Mouse (Mus musculus) heart, postnatal 36 days (tissue): ENCODE results near the gene Pdgfra. TPM values are rescaled to one million over a fixed set of nuclear protein-coding genes. Genes with fewer than 3 reads are reported as not detected.
A peak's percentile ranks its signal among the peaks of the same experiment; 100 is the strongest.

Experiments
- DNase-seq, 2 experiments: peaks; one replicate each; pipeline ENCODE4 v3.0.0; 2021 to 2022
- intact Hi-C: fragments of 180-260 bp; cut with DNase I; formaldehyde crosslinking; loops from one replicate; pipeline ENCODE4 v1.15.1; 2025
- total RNA-seq, 2 experiments: library from RNA; stranded (reverse); gene quantifications; 2 replicates each; pipeline ENCODE4 v1.2.3; 2021

The Pdgfra gene
- 10 to 100 TPM; 30.2 to 31.7 TPM for total RNA-seq

DNA sequence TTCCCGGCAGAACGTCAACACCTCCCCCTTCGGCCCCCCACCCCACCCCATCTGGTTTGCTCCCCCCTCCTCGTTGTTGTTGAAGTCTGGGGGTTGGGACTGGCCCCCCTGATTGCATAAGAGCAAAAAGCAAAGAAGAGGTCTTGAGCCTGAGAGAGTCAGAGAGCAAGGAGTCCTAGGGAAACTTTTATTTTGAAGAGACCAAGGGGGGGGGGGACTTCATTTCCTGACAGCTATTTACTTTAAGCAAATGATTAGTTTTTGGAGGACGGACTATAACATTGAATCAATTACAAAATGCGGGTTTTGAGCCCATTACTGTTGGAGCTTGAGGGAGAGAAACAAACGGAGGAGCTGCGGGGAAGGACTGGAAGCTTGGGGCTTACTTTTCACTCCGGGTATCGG lies at the start of gene Pdgfra:
Gene Pdgfra (plus strand): TSS at position 272 of the 405 bp plus-strand sequence.
- intact Hi-C loops: loop anchor here (5.0 to 10.0 kb wide), 4 partner anchors 355 to 1390 kb away; no protein-coding TSS in a partner anchor
- DNase-seq: peak; percentile 31 to 56

DNA sequence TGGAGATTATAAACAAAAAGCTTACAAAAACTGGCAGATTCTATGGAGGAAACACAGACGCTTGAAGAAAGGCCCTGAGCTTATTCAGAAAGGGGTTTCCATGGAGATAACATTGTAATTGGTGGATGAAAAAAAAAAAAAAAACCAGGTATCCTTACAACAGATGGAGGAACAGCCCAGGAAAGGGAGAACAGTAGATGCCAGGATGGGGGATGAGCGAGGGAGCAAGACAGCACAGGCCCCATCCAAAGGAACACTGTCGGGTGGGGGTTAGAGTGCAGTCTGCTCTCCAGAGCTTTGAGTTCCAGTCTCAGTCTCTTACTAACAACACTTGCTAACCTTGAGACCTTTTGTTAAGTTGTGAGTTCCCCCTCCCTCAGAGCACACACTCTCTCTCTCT lies 45.6 kb upstream of the Pdgfra start:
- DNase-seq: no peak
- intact Hi-C loops: no loop called here

DNA sequence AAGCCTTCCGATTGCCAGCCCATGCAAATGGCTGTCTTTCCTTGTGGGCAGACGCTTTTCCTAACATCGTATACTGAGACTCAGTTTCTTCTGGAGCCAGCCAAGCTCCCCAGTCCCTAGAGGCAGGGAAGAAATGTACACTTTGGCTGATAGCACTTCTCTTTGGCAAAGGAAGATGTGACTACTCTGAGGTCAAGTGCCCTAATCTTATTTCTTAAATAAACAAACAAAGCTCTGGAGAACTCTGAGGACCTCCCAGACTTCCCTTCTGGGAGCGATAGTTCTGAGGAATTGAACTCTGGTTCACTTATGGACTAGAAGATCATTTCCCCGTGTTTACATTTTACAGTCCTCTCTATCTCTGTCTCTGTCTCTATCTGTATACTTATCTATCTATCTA lies 42.7 kb upstream of the Pdgfra start:
- intact Hi-C loops: no loop called here
- DNase-seq: no peak

DNA sequence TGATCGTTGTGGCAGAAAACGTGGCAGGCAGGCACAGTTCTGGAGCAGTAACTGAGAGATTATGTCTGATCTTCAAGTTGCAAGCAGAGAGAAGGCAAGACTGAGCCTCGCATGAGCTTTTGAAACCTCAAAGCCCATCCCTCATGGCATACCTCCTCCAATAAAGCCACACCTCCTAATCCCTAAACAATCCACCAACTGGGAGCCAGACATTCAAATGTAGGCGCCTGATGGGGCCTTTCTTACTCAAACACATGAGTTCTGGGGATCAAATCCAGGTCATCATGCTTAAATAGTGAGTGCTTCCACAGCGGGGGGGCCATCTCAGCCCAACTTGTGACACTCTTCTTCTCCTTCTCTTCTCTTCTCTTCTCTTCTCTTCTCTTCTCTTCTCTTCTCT lies 40.3 kb upstream of the Pdgfra start:
- intact Hi-C loops: no loop called here
- no peak for DNase-seq

DNA sequence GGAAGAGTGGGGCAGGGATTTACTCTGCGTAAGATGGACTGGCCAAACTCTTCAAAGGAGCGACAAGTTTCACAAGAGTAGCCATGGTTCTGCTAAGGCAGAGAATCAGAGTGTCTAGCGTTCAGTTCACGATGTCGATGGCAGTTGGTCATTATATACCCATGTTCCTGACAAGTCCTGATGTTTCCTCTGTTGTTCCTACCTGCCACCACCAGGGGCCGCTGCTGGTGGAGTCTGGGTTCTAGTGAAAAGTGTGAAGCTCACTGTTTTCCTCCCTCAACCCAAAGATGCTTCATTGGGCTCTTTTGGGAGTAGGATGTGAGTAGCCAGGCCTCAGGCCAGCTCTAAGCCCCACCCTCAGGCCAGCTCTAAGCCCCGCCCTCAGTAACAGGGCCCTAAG lies 33.3 kb upstream of the Pdgfra start:
- intact Hi-C loops: no loop called here
- DNase-seq: no peak

DNA sequence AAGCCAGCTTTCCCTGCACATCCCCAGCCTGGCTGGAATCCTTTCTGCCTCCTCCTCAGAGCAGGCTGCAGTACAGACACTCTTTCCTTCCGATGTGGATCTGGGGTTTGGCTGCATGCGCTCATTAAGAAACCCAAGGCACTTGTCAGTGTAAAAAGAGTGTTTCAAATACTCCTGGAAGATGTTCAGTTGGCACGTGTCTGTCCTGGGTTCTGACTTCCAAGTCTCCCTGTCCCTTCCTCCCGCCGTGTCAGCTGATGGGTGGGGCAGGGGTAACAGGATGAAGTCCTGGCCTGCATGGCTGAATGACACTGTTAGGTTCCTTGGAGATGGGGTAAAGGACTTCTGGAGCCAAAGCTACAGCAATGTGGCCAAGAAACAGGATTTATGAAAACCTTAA lies 30.4 kb upstream of the Pdgfra start:
- DNase-seq: peak; percentile 47 to 50
- intact Hi-C loops: no loop called here

DNA sequence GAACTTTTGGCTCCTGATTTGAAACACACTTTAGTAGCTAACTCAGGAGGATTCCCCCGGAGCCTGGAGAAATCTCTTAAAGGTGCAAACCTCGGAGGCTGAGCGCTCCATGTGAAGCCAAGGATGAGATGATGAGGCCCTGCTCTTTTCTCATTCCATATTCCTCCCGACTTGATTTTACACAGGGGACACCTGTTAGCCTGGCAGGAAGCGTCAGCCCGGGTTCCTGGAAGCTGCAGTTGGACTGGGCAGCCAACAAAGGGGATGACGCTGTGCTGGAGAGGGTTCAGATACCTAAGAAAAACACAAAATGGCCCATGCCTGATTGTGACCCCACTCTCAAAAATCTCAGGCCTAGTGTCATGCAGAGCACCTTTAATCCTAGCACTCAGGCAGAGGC lies 17.4 kb upstream of the Pdgfra start:
- no peak for DNase-seq
- intact Hi-C loops: no loop called here

DNA sequence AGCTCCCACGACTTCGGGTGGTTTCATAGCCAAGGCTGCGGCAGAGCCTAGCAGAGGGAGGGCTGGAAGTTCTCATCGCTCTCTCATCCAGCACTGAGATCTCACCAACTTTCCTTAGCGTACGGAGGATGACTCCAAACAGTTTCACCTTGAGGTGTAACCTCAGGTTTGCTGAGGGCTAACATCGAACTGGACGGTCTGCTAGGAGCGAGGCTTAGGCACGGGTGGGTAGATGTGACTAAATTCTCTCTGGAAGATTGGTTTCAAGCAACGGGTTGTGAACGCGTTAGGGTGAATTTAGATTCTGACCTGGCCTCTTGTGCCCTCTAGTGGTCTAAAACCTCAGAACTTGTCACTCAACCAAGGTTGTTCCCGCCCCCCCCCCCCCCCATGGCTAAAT lies 9.0 kb upstream of the Pdgfra start:
- intact Hi-C loops: loop anchor here (1.0 to 5.0 kb wide), 3 partner anchors 182 to 501 kb away; no protein-coding TSS in a partner anchor
- DNase-seq: peak; percentile 69 to 76

DNA sequence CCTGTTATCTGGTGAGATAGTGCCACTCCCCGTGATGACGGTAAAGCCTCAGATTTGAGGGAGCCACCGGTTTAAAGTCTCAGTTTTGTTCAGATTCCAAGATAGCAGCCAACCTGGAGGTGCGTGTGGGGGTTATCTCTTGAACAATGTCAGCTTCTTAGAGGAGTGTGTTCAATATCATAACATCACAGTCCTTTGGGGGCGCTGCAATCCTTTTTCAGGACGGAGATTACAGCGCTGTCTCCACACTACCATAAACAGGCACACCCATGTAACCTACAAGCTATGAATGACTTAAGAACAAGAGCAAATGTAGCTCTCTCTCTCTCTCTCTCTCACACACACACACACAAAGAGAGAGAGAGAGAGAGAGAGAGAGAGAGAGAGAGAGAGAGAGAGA lies 8.3 kb upstream of the Pdgfra start:
- intact Hi-C loops: loop anchor here (1.0 to 5.0 kb wide), 3 partner anchors 182 to 501 kb away; no protein-coding TSS in a partner anchor

DNA sequence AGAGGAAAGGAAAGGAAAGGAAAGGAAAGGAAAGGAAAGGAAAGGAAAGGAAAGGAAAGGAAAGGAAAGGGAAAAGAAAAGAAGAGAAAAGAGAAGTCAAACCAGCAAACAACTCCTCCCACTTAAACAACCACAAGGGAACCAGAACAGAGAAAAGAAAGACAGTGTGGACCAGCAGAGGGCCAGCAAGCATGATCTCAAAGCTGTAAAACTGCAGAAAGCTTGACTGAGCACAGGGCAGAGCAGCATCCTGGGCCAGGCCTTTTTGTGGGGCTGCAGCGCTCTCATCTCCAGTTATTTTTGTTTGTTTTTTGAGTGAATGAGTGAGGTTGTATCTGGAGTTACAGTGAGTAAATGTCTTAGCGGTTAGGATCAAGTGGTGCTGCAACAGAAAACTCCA lies 6.8 kb upstream of the Pdgfra start:
- intact Hi-C loops: no loop called here
- DNase-seq: no peak

More for the DNA sequence above, 8.3 kb upstream of the Pdgfra start:
- DNase-seq: no peak

DNA sequence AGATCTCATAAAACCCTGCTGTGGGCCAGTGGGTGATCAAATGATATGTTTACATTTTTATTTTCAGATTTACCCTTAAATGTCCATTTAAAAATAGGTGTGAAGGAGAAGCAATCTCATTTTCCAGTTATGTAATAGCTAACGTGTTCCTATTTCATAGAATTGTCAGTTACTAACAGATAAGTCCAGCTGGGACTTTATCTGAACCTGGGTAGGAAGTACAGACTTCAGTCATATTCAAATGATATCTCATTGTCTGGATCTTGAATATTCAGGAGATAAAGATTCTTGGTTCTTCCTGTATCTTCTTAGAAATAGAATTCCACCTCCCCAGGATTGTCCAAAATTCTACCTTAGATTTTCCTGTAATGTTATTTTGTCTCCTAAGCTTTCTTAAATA lies 5.6 kb upstream of the Pdgfra start:
- intact Hi-C loops: no loop called here
- no peak for DNase-seq

DNA sequence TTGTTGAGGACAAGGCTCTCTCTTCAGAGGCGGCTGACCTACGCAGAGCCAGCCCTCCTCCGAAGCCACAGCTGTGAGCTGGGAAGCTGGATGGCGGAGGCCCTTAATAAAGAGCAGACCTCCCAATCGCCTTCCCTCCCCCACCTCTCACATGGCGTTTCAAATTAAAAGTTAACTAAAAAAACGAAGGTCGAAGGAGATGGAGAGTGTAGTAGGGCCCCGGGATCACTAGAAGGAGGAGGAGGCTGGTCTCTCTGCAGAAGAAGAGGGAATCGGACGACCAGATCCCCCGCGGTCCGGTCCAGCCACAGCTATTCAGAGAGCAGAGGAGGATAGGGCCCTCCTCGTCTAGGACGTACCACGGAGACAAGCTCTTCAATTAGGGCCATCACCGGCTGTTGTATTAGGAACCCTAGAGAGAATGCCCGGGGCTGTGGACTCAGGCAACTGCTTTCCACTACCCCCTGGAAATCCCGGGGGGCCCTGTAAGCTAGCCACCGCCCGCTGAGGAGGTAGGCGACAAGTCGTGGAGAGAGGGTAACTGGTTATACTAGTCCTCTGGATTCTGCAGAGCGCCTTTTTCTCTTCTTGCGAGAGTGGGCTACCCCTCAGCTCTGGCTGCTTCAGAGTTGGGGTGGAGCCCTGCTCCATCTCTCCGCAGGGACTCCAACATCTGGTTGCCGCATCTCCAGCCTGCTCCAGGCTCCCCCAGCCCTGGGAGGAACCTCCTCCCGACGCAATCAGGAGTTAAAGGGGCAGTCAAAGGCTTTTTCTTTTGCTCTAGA lies 3.6 kb upstream of the Pdgfra start:
- intact Hi-C loops: no loop called here

DNA sequence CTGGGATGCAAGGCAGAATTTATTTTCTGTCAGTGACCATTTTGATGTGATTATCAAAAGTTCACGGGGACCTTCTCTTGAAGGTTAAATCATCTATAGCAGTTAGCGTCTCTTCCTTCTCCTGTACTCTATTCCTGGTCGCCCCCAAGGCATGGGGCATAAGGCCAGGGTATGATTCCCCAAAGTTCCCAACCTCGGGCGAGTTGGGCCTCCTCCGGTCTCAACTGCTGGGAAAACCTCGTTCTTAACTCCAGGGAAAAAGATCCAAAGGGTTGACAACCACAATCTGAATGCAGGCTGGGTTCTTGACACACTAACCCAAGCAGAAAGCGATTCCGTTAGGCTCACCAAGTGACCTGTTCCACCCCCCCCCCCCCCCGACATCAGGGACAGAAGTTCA lies 2.7 kb upstream of the Pdgfra start:
- intact Hi-C loops: no loop called here
- DNase-seq: no peak

More for the DNA sequence above, 3.6 kb upstream of the Pdgfra start:
- DNase-seq: peak; percentile 61 to 68

DNA sequence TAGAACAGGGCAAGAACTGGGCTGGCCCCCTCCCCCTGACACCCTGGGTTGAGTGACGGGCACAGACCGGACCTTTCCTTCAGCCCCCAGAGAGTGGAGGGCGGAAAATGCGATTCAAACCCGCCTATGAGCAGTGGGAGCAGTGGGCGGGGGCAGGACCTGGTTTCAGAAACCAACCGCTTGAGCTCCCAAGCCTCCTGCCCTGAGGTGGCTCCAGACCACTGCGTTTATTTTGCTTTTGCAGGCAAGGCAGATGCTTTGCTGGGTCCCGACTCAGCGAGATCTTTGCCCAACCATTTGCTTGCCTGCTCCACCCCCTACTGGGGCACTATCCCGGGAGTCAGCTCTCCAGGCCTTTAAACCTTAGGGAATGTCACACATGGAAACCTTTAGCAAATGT lies 2.2 kb upstream of the Pdgfra start:
- intact Hi-C loops: loop anchor here (2.0 to 10.0 kb wide), 5 partner anchors 67 to 1388 kb away; no protein-coding TSS in a partner anchor
- DNase-seq: peak; percentile 43 to 54

DNA sequence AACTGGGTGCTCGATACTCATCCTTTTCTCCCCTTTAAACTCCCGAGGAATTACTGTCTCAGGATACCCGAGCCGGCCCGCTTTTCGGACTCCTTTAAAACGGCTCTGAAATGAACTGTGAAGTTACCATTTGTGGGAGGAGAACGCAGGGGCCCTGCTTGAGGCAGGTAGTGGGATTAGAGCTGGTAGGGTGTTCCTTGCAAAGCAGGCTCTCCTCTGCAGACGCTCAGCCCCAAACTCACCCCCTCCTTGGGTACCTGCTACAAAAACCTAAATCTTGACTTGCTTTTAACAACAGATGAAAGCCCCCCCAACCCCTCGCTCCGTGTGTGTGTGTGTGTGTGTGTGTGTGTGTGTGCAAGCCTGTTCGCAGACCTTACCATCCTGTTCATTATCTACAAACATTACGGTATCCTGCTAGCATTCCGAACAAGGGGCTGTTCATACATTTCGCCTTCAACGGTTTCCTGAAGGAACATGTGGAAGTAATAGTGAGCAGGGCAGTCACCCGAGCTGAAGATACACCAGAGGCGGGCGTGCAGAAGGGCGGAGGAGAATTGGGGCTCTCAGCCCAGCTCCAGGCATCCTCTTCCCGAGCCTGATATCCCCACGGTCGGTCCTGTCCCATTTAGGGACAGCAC lies 1.6 kb upstream of the Pdgfra start:
- DNase-seq: peak in 1 of 2 experiments; percentile 25
- intact Hi-C loops: loop anchor here (2.0 to 10.0 kb wide), 5 partner anchors 68 to 1388 kb away; no protein-coding TSS in a partner anchor

DNA sequence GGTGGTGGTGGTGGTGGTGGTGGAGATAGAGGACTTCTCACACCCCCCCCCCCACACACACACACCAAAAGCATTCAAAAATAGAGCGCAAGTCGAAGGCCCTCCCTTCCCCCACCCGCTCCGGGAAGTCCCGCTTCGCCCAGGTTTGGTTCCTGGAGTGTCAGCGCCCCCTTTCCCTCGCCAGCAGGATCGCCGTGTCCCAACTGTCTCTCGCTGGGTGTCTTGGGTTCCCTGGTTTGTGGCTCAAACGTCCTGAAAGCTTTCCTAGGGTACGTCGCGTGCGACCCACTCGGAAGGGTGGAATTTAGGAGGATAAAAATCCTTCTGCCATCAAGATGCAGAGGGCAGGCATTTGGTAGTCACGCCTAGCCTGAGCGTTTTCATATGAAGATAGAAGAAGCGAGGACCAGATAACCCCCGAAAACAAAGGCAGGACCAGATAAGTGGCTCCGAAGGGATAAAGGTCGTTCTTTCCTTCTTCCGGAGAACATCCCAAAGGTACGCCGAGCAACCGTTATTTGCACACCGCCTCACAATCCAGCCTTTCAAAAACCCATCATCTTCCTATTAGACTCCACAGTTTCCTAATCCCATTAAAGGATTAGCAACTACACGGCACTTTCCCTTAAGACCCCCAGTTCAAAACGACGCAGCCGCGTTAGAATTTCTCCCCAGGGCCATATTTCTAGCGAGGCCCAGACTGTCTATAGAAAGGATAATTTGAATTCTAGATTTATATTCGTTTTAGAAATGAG lies 769 bp upstream of the Pdgfra start:
- intact Hi-C loops: loop anchor here (2.0 to 10.0 kb wide), 5 partner anchors 69 to 1389 kb away; no protein-coding TSS in a partner anchor
- DNase-seq: peak; percentile 78 to 82

DNA sequence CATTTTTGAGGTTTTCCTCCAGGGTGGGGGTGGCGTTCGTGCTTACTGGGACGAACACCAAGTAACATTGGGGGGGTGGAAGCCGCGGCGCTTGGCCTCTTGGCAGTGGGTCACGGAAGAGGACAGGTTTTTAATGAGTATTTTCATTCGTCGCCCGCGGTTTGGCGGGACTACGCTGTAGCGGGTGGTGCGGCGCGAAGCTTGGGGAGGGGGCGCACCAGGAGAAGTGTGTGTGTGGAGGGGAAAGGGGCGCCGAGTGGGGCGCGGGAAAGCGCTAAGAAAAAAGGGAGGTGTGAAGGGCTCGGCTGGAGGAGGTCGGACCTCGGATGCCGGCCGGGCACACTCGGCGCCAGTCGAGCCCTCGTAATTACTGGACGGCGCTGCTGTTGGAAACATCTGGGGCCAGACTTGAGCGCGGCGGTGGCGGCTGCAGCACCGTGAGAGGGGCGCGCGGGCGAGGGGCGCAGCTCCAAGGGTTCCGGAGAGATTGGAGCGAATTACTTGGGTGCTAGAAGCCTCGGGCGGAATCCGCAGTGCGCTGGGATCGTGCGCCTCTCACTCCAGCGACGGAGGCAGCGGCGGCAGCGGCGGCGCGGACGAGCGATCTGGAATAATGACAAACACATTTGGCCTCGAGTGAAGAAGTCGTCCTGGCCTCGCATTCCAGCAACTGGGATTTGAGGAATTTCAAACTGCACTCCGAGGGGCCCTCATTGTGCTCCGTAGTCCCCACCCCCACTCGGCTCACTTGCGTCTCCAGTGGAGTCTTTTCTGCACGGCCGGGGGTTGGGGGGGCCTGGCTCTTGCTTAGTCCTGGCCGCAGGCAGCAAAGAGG lies 916 bp downstream of the Pdgfra start:
- intact Hi-C loops: loop anchor here (5.0 to 10.0 kb wide), 4 partner anchors 356 to 1391 kb away; no protein-coding TSS in a partner anchor

DNA sequence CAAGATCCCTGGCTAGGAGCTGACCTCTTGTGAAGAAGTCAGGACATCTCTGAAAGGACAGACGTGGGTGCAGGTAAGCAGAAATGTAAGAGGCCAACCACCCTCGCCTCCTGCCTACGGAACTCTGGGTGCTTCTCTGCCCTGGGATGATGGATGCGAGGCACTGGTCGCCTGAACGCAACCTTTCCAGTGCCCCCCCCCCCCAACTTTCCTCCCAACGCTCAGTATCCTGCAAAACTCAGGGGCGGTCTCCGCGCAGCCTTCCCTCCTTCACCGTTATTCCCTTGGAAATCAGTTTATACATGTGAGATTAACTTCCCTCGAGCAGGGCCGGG lies 1.5 kb downstream of the Pdgfra start:
- DNase-seq: no peak
- intact Hi-C loops: loop anchor here (5.0 to 10.0 kb wide), 4 partner anchors 356 to 1391 kb away; no protein-coding TSS in a partner anchor

More for the DNA sequence above, 916 bp downstream of the Pdgfra start:
- peak; percentile 43 to 62 for DNase-seq

DNA sequence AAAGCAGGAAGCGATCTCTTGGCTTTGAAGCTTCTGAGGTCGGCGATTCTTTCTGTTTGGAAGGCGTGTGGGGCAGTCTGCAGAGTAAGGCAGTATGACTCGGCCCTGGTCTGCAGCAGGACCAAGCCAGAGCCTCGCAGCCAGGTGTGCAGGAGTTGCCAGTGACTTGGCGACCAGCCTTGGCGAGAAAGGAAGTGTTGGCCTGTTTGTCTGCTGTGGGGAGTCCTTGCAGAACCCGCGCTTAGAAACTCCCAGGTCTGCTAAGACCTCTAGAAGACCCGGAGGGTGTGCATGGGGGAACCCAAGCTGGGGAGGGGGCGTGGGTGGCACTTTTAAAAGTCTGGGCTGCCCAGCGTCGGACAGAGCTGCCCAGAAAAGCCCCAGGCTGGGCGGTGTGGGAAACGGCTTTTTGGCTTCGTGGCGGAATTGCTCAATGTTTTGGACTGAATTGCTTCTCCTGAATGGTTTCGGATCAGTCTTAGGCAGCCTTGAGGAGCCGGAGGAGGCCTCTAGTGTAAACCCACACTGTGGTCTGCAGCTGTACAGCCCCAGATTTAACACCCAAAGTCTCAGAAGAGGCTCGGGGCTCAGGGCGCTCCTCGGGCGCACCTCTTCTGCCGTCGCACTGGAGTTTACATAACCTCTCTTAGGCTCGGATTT lies 2.0 kb downstream of the Pdgfra start:
- DNase-seq: peak; percentile 69 to 78
- intact Hi-C loops: loop anchor here (5.0 to 10.0 kb wide), 4 partner anchors 357 to 1392 kb away; no protein-coding TSS in a partner anchor
